Mouse (Mus musculus) left cerebral cortex, postnatal 25 days (tissue): ENCODE results near the gene Osbpl8. TPM values are rescaled to one million over a fixed set of nuclear protein-coding genes. Genes with fewer than 3 reads are reported as not detected.

ENCODE experiments used
- DNase-seq, 2 experiments: peaks; one replicate each; pipeline ENCODE4 v3.0.0; 2022; ENCODE audit warnings: low spot score in 2 of 2, mixed read lengths in 1 of 2
- intact Hi-C: fragments of 180-260 bp; cut with DNase I; formaldehyde crosslinking; loops from one replicate; pipeline ENCODE4 v1.15.1; 2025
- total RNA-seq, 2 experiments: library from RNA; stranded (reverse); gene quantifications; 2 replicates each; pipeline ENCODE4 v1.2.3; 2021

Osbpl8 gene
- total RNA-seq, 2 experiments from 2014 or later: 90.9 to 98.6 TPM

- DNase-seq: no peak
- intact Hi-C loops: no loop called here
Measured at GRCm38 (mm10) chr10:111339296-111339695, 174.7 kb downstream of the Osbpl8 start.

GRCm38 (mm10) chr10:111341761-111342160 is 177.2 kb downstream of the Osbpl8 start:
- intact Hi-C loops: no loop called here
- DNase-seq: no peak

- intact Hi-C loops: no loop called here
- DNase-seq: no peak
Measured at GRCm38 (mm10) chr10:111343555-111343954, 179.0 kb downstream of the Osbpl8 start.

Other genes with a start within 250 kb of the Osbpl8 start
- gene Csrp2, start 245.0 kb upstream of the Osbpl8 start, total RNA-seq: 10 to 100 TPM; 11.0 to 12.7 TPM
- 100 to 1,000 TPM; 107 to 115 TPM for gene Zdhhc17, start 154.6 kb upstream of the Osbpl8 start, total RNA-seq
- 1 to 10 TPM; 5.2 to 6.8 TPM for gene Bbs10, start 133.9 kb downstream of the Osbpl8 start, total RNA-seq